In genomic region chr6:124717968-124718367, GRCm38 (mm10) we compare ENCODE assay signal across 11 mouse cellular contexts. TPM values are rescaled to one million over a fixed set of nuclear protein-coding genes. Genes with fewer than 3 reads are reported as not detected.
DNase-seq lines count a peak whose midpoint lies in the region; ATAC-seq and TF ChIP-seq lines count a peak whose summit lies in the region.
"Had no signal": no experiment of that assay in that cellular context is flagged by ENCODE, and none has a peak within 500 bp of the region (broad histone marks: within the 10 kb centered on the region; RNA-seq: fewer than 3 reads in every experiment).

No protein-coding gene starts in this region.

- 73% methylated on average over 13 of the region's 13 CpGs for WGBS in heart, embryonic 13.5 days
- 54% methylated on average over 13 of the region's 13 CpGs for WGBS in lung, embryonic 14.5 days
- WGBS in embryonic facial prominence, embryonic 13.5 days = 66% methylated on average over 13 of the region's 13 CpGs
- 61% methylated on average over 13 of the region's 13 CpGs for WGBS in stomach, embryonic 14.5 days

- peak overlapping the region; percentile 37; the same call in 1 of the 2 replicates for H3K9ac ChIP-seq in heart, embryonic 13.5 days
- peak overlapping the region; percentile 57 for H3K9ac ChIP-seq in lung, embryonic 14.5 days
- peak overlapping the region; percentile 65 for H3K9ac ChIP-seq in embryonic facial prominence, embryonic 13.5 days
- H3K9ac ChIP-seq in stomach, embryonic 14.5 days (replicated peaks; ENCODE audit: low read depth, low read length) = peak overlapping the region; percentile 50

- H3K9me3 ChIP-seq in heart, embryonic 13.5 days = no peaks in the 10 kb centered on the region
- no peaks in the 10 kb centered on the region for H3K9me3 ChIP-seq in lung, embryonic 14.5 days (ENCODE audit: low read depth, low read length)
- no peaks in the 10 kb centered on the region for H3K9me3 ChIP-seq in embryonic facial prominence, embryonic 13.5 days
- no peaks in the 10 kb centered on the region for H3K9me3 ChIP-seq in stomach, embryonic 14.5 days (ENCODE audit: control insufficient read depth, low read depth, low read length)

- TF ChIP-seq CTCF in lung, embryonic 14.5 days (IDR thresholded peaks at IDR 0.05; ENCODE audit: low read depth) = no peak

- peaks cover 49% of the 10 kb centered on the region for H3K36me3 ChIP-seq in heart, embryonic 13.5 days
- H3K36me3 ChIP-seq in lung, embryonic 14.5 days (ENCODE audit: insufficient read depth) = peaks cover 42% of the 10 kb centered on the region
- H3K36me3 ChIP-seq in embryonic facial prominence, embryonic 13.5 days = peaks cover 38% of the 10 kb centered on the region
- H3K36me3 ChIP-seq in stomach, embryonic 14.5 days (ENCODE audit: control insufficient read depth, insufficient read depth, low read length) = peaks cover 30% of the 10 kb centered on the region

- no peaks in the 10 kb centered on the region for H3K27me3 ChIP-seq in heart, embryonic 13.5 days (replicated peaks)
- H3K27me3 ChIP-seq in lung, embryonic 14.5 days (ENCODE audit: insufficient read depth, low read length) = no peaks in the 10 kb centered on the region
- H3K27me3 ChIP-seq in embryonic facial prominence, embryonic 13.5 days = no peaks in the 10 kb centered on the region
- H3K27me3 ChIP-seq in stomach, embryonic 14.5 days (ENCODE audit: control insufficient read depth, insufficient read depth, low read length) = no peaks in the 10 kb centered on the region

- no peak overlapping the region for H3K27ac ChIP-seq in heart, embryonic 13.5 days (replicated peaks)
- peak overlapping the region; percentile 81 for H3K27ac ChIP-seq in lung, embryonic 14.5 days (ENCODE audit: low read depth)
- peak overlapping the region; percentile 65 for H3K27ac ChIP-seq in embryonic facial prominence, embryonic 13.5 days
- H3K27ac ChIP-seq in stomach, embryonic 14.5 days (ENCODE audit: low read length) = peak overlapping the region; percentile 83

- peaks cover 24% of the 10 kb centered on the region for H3K4me1 ChIP-seq in heart, embryonic 13.5 days
- peaks cover 8% of the 10 kb centered on the region for H3K4me1 ChIP-seq in lung, embryonic 14.5 days (ENCODE audit: insufficient read depth)
- H3K4me1 ChIP-seq in embryonic facial prominence, embryonic 13.5 days = peaks cover 21% of the 10 kb centered on the region
- peaks cover 14% of the 10 kb centered on the region; the same call in 1 of the 2 replicates for H3K4me1 ChIP-seq in stomach, embryonic 14.5 days (ENCODE audit: control insufficient read depth, insufficient read depth, low read length)

- no peak for ATAC-seq in heart, embryonic 13.5 days (ENCODE audit: extremely low read depth, insufficient number of reproducible peaks, low FRiP score, low TSS enrichment)
- ATAC-seq in lung, embryonic 14.5 days (ENCODE audit: insufficient read depth) = no peak
- ATAC-seq in embryonic facial prominence, embryonic 13.5 days (ENCODE audit: insufficient number of reproducible peaks, insufficient read depth, low FRiP score, low TSS enrichment, low read depth) = no peak
- ATAC-seq in stomach, embryonic 14.5 days (ENCODE audit: insufficient number of reproducible peaks, insufficient read depth, low FRiP score, low read depth) = no peak
- ATAC-seq: CD4-positive, CD25-positive, alpha-beta regulatory T cell, adult 4 months; inflammation-experienced regulatory T-cells, adult 6 months had no signal

- no peak overlapping the region for H3K4me2 ChIP-seq in heart, embryonic 13.5 days
- H3K4me2 ChIP-seq in lung, embryonic 14.5 days = peak overlapping the region; percentile 56
- H3K4me2 ChIP-seq in embryonic facial prominence, embryonic 13.5 days = peak overlapping the region; percentile 47
- peak overlapping the region; percentile 44 for H3K4me2 ChIP-seq in stomach, embryonic 14.5 days (replicated peaks; ENCODE audit: low read depth, low read length)

- H3K4me3 ChIP-seq in heart, embryonic 13.5 days = peak overlapping the region; percentile 16; the same call in 1 of the 2 replicates
- H3K4me3 ChIP-seq in lung, embryonic 14.5 days (ENCODE audit: low read depth, low read length) = peak overlapping the region; percentile 43
- peak overlapping the region; percentile 39 for H3K4me3 ChIP-seq in embryonic facial prominence, embryonic 13.5 days
- peak overlapping the region; percentile 36 for H3K4me3 ChIP-seq in stomach, embryonic 14.5 days (ENCODE audit: low read depth, low read length)

- DNase-seq in heart, adult 11 months = no peak
- no peak for DNase-seq in lung, embryonic 14.5 days
- DNase-seq in lung, postnatal 36 days = no peak
- DNase-seq in right cerebral cortex, postnatal 10 days (ENCODE audit: low spot score in 2 of 2) = no peak
- no peak for DNase-seq in gastrocnemius, adult 18-20 months (ENCODE audit: low spot score)
- DNase-seq: embryo, embryonic 11 days had no signal

RNA-seq across cellular contexts. Expression of gene Phb2, which starts 5.8 kb away (rescaled TPM):
- 293 and 326 TPM in 2 replicates for polyA plus RNA-seq in heart, embryonic 13.5 days (2015; fragmentation: Nextera tagmentation; extraction: Ambion mirVana)
- polyA plus RNA-seq in lung, embryonic 14.5 days (2014; fragmentation: Nextera tagmentation; extraction: Ambion mirVana) = 354 and 377 TPM in 2 replicates
- 337 and 351 TPM in 2 replicates for polyA plus RNA-seq in embryonic facial prominence, embryonic 13.5 days (2015; fragmentation: Nextera tagmentation; extraction: Ambion mirVana)
- polyA plus RNA-seq in stomach, embryonic 14.5 days (2014; fragmentation: Nextera tagmentation; extraction: Ambion mirVana) = 290 and 305 TPM in 2 replicates
- 100 to 1,000 TPM; 134 to 155 TPM for total RNA-seq in gastrocnemius, adult 18-20 months (2021)

RNA-seq across cellular contexts. Expression of gene Emg1, which starts 6.0 kb away (rescaled TPM):
- polyA plus RNA-seq in heart, embryonic 13.5 days (2015; fragmentation: Nextera tagmentation; extraction: Ambion mirVana) = 113 and 130 TPM in 2 replicates
- polyA plus RNA-seq in lung, embryonic 14.5 days (2014; fragmentation: Nextera tagmentation; extraction: Ambion mirVana) = 214 and 228 TPM in 2 replicates
- 199 and 214 TPM in 2 replicates for polyA plus RNA-seq in embryonic facial prominence, embryonic 13.5 days (2015; fragmentation: Nextera tagmentation; extraction: Ambion mirVana)
- 201 and 205 TPM in 2 replicates for polyA plus RNA-seq in stomach, embryonic 14.5 days (2014; fragmentation: Nextera tagmentation; extraction: Ambion mirVana)
- total RNA-seq in gastrocnemius, adult 18-20 months (2021) = 10 to 100 TPM; 58.4 to 60.4 TPM

RNA-seq across cellular contexts. Expression of gene Ptpn6, which starts 20.5 kb away (rescaled TPM):
- 5.3 and 5.6 TPM in 2 replicates for polyA plus RNA-seq in heart, embryonic 13.5 days (2015; fragmentation: Nextera tagmentation; extraction: Ambion mirVana)
- 12.1 and 12.6 TPM in 2 replicates for polyA plus RNA-seq in lung, embryonic 14.5 days (2014; fragmentation: Nextera tagmentation; extraction: Ambion mirVana)
- 9.2 and 13.9 TPM in 2 replicates for polyA plus RNA-seq in embryonic facial prominence, embryonic 13.5 days (2015; fragmentation: Nextera tagmentation; extraction: Ambion mirVana)
- polyA plus RNA-seq in stomach, embryonic 14.5 days (2014; fragmentation: Nextera tagmentation; extraction: Ambion mirVana) = 13.7 and 15.3 TPM in 2 replicates
- 1 to 10 TPM in 1 of 2 experiments, under 1 TPM in 1; 0.90 to 1.1 TPM for total RNA-seq in gastrocnemius, adult 18-20 months (2021)

RNA-seq across cellular contexts. Expression of gene Grcc10, which starts 23.2 kb away (rescaled TPM):
- polyA plus RNA-seq in heart, embryonic 13.5 days (2015; fragmentation: Nextera tagmentation; extraction: Ambion mirVana) = 364 and 411 TPM in 2 replicates
- 429 and 440 TPM in 2 replicates for polyA plus RNA-seq in lung, embryonic 14.5 days (2014; fragmentation: Nextera tagmentation; extraction: Ambion mirVana)
- polyA plus RNA-seq in embryonic facial prominence, embryonic 13.5 days (2015; fragmentation: Nextera tagmentation; extraction: Ambion mirVana) = 487 and 605 TPM in 2 replicates
- polyA plus RNA-seq in stomach, embryonic 14.5 days (2014; fragmentation: Nextera tagmentation; extraction: Ambion mirVana) = 445 and 505 TPM in 2 replicates
- total RNA-seq in gastrocnemius, adult 18-20 months (2021) = 100 to 1,000 TPM; 162 TPM

RNA-seq across cellular contexts. Expression of gene Gm45234, which starts 37.9 kb away (rescaled TPM):
- not detected in 2 replicates for polyA plus RNA-seq in heart, embryonic 13.5 days (2015; fragmentation: Nextera tagmentation; extraction: Ambion mirVana)
- polyA plus RNA-seq in lung, embryonic 14.5 days (2014; fragmentation: Nextera tagmentation; extraction: Ambion mirVana) = not detected in 2 replicates
- 0.33 TPM in 1 of 2 replicates, not detected in the other for polyA plus RNA-seq in embryonic facial prominence, embryonic 13.5 days (2015; fragmentation: Nextera tagmentation; extraction: Ambion mirVana)
- polyA plus RNA-seq in stomach, embryonic 14.5 days (2014; fragmentation: Nextera tagmentation; extraction: Ambion mirVana) = not detected in 2 replicates
- not detected for total RNA-seq in gastrocnemius, adult 18-20 months (2021)
- polyA plus RNA-seq: inflammation-experienced regulatory T-cells, adult 6 months had no signal
